Mouse (Mus musculus) urinary bladder, postnatal 25 days (tissue): ENCODE results near the gene Ccdc122.
"Not testable (repeated sequence)": the region's sequence is repeated elsewhere in the genome, so short reads cannot be mapped to it uniquely, and the experiment has no call there.

Experiments used
- DNase-seq: peaks from one replicate; pipeline ENCODE4 v3.0.0; 2022; ENCODE audit warnings: low spot score

Ccdc122 gene

GRCm38 (mm10) chr14:77036226-77037046, at the start of gene Ccdc122, which contains the start of gene Lacc1:
Gene Ccdc122, plus strand, starts transcription at chr14:77036772.
Gene Lacc1, minus strand, starts transcription at chr14:77036904.
- peak; percentile 85 for DNase-seq

GRCm38 (mm10) chr14:76990351-76990750, 46.2 kb upstream of the Ccdc122 start:
- not testable (repeated sequence) for DNase-seq

GRCm38 (mm10) chr14:77004740-77005139, 31.8 kb upstream of the Ccdc122 start:
- DNase-seq, result no peak

GRCm38 (mm10) chr14:77005566-77005965, 31.0 kb upstream of the Ccdc122 start:
- no peak for DNase-seq

DNA sequence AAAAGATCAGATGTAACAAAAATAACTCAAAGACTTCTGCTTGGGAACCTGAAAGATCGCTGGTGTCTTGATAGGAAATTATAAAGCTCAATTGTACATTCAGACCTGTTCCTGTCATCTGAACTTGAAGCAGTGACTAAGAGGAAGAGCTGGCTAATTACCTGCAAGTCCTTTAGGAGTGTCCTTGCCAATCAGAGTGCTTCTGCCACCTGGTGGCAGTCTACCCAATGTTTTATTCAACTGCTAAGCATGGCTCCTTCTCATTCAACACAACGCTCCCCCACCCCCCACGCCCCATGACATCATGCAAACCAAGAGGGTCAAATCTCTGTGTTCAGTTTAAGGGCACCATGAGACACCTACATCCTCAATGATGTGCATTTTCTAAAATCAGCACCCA, 28.3 kb upstream of the Ccdc122 start:
- peak; percentile 60 for DNase-seq

DNA sequence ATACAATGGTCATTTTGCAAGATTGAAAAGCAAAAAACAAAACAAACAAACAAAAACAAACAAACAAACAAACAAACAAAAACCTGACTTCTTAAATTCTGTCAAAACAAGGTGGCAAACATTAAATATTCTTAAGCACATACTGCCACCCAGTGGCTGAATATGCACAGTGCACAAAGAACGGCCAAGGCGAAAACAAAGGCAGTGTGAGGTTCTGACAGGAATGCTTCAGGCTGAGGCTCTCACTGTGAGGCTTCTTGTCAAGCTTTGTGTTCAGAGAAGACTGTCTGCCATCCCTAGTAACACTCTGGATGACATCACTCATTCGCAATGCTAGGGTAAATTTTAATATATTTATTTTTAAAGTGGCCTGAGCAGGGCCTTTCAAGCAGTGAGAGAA, 24.8 kb upstream of the Ccdc122 start:
- DNase-seq, result peak; percentile 50

DNA sequence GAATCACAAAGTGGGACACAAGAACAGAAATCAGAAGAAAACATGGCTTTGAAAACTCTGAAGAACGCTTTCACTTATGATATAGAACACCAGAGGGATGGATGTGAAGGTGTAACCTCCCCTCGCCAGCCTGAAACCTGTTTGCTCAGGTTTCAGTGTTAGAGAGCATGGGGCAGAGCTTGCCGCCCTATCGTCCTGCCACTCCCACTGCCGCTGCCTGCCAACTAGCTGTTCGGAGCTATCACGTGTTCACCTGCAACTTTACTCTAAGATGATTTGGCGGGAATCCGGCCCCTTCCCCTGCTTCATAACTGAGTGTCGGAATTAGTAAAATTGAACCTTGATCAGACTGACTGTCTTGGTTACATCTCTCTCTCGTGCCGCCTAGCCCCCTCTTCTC, 19.8 kb upstream of the Ccdc122 start:
- not testable (repeated sequence) for DNase-seq

DNA sequence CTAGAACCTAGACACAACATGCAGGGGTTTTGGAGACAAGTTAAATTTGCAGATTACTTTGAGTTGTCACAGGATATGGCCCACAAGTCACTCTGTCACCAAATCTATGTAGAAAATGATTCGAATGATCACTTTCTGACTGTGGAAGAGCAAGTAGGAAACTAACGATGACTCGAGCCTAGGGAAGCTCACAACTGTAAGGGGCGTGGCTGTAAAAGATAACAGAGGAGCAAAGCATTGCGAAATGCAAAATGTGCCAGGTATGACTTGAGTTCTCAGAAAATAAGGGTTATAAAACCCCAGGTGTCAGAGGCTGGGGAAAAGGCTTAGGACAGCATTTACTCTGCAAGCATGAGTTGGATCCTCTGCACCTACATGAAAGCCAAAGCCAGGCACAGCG, 19.4 kb upstream of the Ccdc122 start:
- no peak for DNase-seq

DNA sequence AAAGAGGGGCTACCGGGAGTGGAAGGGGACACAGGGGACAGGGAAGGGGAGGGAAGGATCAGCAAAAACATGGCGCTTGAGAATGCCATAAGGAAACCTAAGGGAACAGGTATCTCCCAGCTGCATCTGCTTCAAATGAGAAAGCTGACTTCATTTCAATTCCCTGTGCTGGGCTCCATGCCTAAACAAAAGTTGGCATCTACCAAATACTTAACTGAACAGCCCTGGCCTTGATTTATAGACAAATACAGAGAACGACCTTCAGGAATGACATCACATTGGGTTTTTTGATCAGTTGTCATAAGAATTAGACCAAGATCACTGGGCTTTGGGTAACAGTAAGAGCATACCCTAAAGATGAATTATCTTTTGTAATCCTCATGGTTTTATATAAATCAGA, 12.1 kb upstream of the Ccdc122 start:
- DNase-seq, result no peak

DNA sequence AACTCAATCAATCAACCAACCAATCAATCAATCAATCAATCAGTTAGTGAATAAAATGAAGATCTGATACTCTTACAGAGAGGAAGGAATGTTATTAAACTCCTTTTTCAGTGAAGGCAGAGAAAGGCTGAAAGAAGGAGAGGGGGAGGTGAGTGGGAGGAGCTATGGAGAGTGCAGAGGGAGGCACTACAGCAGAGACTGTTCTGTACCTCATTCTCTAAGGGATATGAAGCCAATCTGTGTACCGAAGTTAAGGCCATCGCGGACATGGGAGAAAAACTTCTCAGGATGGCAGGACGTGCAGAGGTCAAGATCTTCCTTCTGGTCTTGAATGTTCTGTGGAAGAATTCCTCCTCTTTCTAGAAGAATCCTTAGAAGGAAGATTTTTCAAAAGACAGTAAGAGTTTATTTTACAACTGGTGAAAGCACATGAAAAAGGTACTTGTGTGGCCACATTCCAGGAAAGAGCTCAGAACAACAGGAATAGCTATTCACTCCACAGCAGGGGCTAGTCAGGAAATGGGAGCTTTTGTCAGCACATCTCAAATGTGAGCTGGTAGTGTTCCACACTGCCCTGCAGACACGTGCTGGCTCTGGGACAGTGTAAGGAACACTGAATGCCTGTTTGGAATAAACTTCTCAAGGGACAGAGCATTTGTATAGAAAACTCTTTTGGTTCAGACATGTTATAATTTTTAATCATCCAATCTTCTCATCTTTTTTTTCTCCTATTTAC, 7.1 kb upstream of the Ccdc122 start:
- DNase-seq, result no peak

- no peak for DNase-seq
Measured at GRCm38 (mm10) chr14:77030808-77031207, 5.8 kb upstream of the Ccdc122 start.

DNA sequence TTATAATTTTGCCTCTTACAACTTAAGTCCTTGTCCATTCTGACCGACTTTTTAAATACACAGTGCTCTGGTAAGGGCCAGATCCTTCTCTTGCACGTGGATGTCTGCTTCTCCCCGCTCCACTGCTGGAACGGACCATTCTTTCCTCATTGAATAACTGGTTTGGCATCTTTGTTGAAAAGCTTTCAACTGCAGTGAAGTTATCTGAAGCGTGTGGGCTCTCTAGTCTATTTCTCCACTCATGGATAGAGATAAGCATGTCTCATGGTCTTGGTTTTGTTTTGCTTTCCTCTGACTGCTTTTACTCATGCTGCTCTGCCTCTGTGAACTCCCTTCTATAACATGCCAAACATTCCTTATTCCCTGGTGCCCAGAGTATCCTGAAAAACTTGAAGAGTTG, 4.1 kb upstream of the Ccdc122 start:
- DNase-seq, result no peak

DNA sequence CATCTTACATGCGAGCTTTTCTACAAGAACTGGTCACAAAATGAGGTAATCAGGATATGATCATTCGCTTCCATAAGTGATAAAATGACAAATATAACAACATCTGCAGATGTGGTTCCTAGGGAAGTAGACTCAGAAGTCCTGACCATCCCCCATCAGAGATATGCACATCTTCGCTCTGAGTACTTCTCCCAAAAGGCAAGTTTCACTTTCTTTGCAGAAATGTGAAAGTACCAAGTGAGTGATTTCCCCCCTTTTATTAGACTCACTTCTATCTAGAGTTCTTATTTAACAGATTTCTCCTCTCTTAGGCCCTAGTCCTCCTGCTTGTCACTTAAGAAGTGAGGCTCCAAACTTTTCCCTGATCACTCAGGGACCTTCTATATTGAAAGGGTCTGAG, 3.2 kb upstream of the Ccdc122 start:
- DNase-seq, result no peak

DNA sequence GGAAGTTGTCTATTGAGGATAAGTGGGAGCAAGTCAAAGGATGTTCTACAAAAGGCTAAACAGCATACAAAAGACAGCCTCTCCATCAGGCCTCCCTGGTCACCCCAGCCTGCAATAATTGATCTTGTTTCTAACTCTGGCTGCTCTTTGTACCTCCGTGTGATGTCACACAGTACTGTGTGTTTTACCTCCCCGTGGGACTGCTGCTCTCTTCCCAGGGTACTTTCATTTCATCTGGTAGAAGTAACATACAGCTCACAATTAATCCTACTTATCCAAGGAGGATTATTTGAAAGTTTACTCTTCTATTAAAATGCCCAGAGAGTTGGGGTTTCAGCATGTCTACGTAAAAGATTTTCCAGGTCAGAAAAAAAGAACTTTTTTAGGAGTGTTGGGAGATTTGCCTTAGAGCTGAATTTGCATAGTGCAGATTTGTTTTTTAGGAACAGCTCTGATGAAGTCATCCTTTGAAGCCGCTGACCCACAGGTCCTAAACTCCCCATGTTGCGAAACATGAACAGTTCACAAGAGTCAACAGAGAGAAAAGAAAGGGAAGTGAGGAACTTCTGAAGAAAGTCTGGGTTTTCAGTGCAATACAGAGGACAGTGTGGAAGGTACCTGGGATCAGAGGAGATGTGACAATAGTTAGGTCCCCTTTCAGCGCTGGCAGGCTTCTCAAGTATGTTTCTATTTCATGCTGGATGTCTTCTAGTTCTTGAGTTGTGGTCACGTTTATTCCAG, 2.2 kb upstream of the Ccdc122 start:
- no peak for DNase-seq

DNA sequence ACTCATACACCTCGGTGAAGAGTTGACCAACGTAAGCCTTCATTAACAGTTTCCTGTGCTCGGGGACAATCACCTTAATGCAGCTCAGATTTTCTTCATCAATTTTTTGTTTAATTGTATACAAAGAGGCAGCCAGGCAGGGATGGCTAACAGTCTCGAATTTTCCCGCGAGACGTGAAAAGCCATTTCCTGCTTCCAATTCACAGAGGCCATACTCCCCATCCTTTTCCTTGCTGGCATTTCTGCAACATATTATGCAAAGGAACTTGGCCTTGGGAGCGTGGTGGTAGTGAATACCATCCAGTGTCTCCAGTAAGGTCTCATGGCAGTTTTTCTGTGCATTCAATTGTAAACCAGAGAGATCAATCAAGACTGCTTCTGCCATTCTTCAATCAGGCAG, 1.6 kb upstream of the Ccdc122 start:
- no peak for DNase-seq

DNA sequence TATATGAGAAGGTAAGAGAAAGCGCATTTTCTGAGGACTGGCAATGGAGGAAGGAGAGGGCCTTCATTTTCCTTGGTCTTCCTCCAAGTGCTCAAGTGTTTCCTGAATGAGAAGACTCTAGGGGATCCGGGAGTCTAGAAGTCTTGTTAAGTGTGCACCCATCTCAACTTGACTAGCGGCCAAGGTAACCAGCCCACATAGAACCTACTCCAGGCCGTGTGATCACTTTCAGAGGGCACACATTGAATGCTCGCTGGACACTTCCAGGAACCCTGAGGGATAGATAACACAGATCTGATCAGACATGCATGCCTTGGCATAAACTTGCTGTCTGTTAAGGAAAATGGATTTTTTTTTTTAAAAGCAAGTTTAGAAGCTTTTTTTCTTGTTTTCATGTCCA, 758 bp downstream of the Ccdc122 start:
- no peak for DNase-seq

- DNase-seq, result no peak
Measured at GRCm38 (mm10) chr14:77037832-77038425, 1.4 kb downstream of the Ccdc122 start.

- no peak for DNase-seq
Measured at GRCm38 (mm10) chr14:77053288-77053687, 16.7 kb downstream of the Ccdc122 start.

- DNase-seq, result no peak
Measured at GRCm38 (mm10) chr14:77069361-77069760, 32.8 kb downstream of the Ccdc122 start.

DNA sequence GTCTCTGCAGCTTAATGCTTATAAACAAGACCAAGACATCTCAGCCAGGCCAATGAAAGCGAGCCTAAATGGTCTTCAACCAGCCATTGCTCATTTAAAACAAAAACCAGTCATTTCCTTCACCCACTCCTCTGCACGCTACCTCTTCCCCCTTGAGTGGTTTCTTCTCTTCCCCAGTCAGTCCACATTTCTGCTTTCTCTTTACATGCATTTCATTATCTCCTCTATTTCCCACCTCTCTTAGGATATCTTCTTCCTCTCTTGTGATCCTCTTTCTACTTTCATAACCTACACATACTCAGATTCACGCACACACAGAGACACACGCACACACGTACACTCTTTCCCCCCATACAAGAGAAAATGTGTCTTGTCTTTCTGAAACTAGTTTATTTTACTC, 44.7 kb downstream of the Ccdc122 start:
- DNase-seq, result no peak

DNA sequence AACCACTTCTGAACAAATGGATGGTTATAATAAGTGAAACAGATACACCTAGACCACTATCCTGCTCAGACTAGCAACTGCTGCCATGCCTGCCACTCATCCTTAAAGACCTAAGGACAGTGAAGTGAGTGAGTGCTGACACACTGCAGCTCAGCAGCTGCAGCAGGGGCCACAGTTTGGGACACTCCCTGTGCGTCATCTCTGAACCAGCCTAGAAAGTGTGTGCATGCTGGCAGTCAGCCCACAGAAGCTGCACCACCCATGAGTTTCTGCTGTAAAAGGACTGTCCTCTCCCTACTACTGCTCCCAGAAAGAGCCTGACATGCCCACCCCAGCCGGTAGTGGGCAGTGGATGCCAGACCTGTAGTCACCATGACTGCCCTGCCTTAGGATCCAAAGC, 63.7 kb downstream of the Ccdc122 start:
- no peak for DNase-seq

- not testable (repeated sequence) for DNase-seq
Measured at GRCm38 (mm10) chr14:77110622-77111021, 74.0 kb downstream of the Ccdc122 start.
